Mouse (Mus musculus): ENCODE measurements around the gene Nxpe5.

DNA sequence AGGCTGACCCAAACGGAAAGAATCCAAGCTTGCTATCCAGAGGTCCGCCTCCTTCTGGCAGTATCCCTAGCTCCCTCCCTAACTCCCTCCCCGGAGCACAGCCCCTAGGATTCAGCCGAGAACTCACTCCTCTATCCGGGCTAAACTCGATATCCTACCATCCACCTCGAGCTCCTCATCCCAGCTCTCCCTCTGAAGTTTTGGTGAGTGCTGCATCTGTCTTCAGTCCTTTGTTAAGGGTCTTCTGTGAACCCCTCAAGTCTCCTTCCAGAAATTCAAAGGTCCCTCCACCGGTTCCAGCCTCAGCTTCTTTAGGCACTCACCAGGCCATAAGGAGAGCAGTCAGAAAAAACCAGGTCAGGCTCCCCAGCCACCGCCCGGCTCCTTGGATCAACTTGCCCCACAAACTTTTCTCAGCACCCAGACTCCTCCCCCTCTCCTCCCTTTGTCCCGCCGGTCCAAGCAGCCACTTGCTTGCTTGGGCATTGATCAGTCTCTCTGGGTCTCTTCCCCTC is 46.8 kb downstream of the Nxpe5 start, which contains the start of gene Gal3st4:
- TF ChIP-seq EP300 (IDR thresholded peaks at IDR 0.05) (no peak), CTCF (IDR thresholded peaks at IDR 0.05) (no peak)
